Mouse (Mus musculus): ENCODE results near the gene Myzap.

Myzap gene

GRCm38 (mm10) chr9:71604914-71605635 lies 12.9 kb upstream of the Myzap start:
- DNase-seq (ENCODE audit: low spot score) = no peak

- no peak for DNase-seq (ENCODE audit: low spot score)
Observed at GRCm38 (mm10) chr9:71599861-71600260, 7.7 kb upstream of the Myzap start.

- no peak for DNase-seq (ENCODE audit: low spot score)
Observed at GRCm38 (mm10) chr9:71596888-71597287, 4.7 kb upstream of the Myzap start.

- no peak for DNase-seq (ENCODE audit: low spot score)
Observed at GRCm38 (mm10) chr9:71592577-71593285, 571 bp upstream of the Myzap start.

- DNase-seq (ENCODE audit: low spot score) = no peak
Observed at GRCm38 (mm10) chr9:71591106-71591505, 1.1 kb downstream of the Myzap start.

GRCm38 (mm10) chr9:71589771-71590170 lies 2.4 kb downstream of the Myzap start:
- DNase-seq (ENCODE audit: low spot score) = no peak

GRCm38 (mm10) chr9:71588930-71589592 lies 3.1 kb downstream of the Myzap start:
- no peak for DNase-seq (ENCODE audit: low spot score)

- no peak for DNase-seq (ENCODE audit: low spot score)
Observed at GRCm38 (mm10) chr9:71586408-71586807, 5.8 kb downstream of the Myzap start.

- DNase-seq (ENCODE audit: low spot score) = no peak
Observed at GRCm38 (mm10) chr9:71582771-71583170, 9.4 kb downstream of the Myzap start.

- no peak for DNase-seq (ENCODE audit: low spot score)
Observed at GRCm38 (mm10) chr9:71578896-71579564, 13.1 kb downstream of the Myzap start.

- DNase-seq (ENCODE audit: low spot score) = no peak
Observed at GRCm38 (mm10) chr9:71574440-71574839, 17.7 kb downstream of the Myzap start.

GRCm38 (mm10) chr9:71573771-71574340 lies 18.3 kb downstream of the Myzap start:
- DNase-seq (ENCODE audit: low spot score) = no peak

GRCm38 (mm10) chr9:71571150-71571633 lies 21.0 kb downstream of the Myzap start:
- DNase-seq (ENCODE audit: low spot score) = no peak

GRCm38 (mm10) chr9:71570170-71570569 lies 22.0 kb downstream of the Myzap start:
- no peak for DNase-seq (ENCODE audit: low spot score)

- no peak for DNase-seq (ENCODE audit: low spot score)
Observed at GRCm38 (mm10) chr9:71568323-71568942, 23.7 kb downstream of the Myzap start.

GRCm38 (mm10) chr9:71567391-71567790 lies 24.8 kb downstream of the Myzap start:
- no peak for DNase-seq (ENCODE audit: low spot score)

- DNase-seq (ENCODE audit: low spot score) = no peak
Observed at GRCm38 (mm10) chr9:71566763-71567162, 25.4 kb downstream of the Myzap start.

- no peak for DNase-seq (ENCODE audit: low spot score)
Observed at GRCm38 (mm10) chr9:71557737-71558136, 34.4 kb downstream of the Myzap start.

GRCm38 (mm10) chr9:71554001-71554400 lies 38.2 kb downstream of the Myzap start:
- no peak for DNase-seq (ENCODE audit: low spot score)

- DNase-seq (ENCODE audit: low spot score) = no peak
Observed at GRCm38 (mm10) chr9:71550176-71550575, 42.0 kb downstream of the Myzap start.

- DNase-seq (ENCODE audit: low spot score) = no peak
Observed at GRCm38 (mm10) chr9:71547704-71548275, 44.4 kb downstream of the Myzap start.

Measured in T-cell, adult 2 months (primary cell).